Mouse (Mus musculus) B cell, adult 2 months (primary cell): ENCODE results near the gene Card19.

Source experiments
- DNase-seq, 2 experiments: peaks; one replicate each; pipeline ENCODE4 v3.0.0; 2022

The Card19 gene

DNA sequence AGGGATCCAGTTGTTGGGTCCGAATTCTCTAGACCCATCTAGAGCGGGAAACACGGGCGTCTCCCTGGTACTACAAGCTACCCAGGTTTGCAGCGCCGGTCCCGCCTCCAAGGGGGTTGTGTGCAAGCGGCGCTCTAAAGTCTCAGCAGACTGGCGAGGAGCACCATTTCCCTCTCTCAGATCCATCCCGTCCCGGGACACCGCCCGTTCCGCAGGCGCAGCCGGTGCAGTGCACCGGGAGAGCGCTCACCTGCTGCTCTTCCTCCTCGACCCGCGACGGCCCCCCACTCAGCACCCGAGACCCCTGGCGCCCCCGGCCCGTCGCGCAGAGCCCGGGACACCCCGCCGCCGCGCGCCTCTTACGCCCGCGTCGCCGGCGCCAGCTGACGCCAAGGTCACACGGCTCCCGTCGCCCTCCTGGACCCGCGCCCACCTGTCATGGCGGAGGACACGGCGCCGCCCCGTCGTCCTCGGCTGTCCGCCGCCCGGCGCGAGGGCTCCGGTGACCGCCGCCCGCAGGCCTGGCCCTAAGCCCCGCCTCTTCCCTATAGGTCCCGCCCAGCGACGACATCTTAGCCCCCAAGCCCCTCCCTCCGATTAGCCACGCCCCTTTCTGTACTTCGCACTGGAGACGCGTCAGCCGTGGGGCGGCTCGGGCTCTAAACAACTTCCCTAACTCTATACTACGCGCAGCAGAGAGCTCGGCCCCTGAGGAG, at the start of gene Card19:
Gene Card19 (minus strand): TSS at position 534 of the 716 bp plus-strand sequence.
- peak; percentile 99 for DNase-seq

DNA sequence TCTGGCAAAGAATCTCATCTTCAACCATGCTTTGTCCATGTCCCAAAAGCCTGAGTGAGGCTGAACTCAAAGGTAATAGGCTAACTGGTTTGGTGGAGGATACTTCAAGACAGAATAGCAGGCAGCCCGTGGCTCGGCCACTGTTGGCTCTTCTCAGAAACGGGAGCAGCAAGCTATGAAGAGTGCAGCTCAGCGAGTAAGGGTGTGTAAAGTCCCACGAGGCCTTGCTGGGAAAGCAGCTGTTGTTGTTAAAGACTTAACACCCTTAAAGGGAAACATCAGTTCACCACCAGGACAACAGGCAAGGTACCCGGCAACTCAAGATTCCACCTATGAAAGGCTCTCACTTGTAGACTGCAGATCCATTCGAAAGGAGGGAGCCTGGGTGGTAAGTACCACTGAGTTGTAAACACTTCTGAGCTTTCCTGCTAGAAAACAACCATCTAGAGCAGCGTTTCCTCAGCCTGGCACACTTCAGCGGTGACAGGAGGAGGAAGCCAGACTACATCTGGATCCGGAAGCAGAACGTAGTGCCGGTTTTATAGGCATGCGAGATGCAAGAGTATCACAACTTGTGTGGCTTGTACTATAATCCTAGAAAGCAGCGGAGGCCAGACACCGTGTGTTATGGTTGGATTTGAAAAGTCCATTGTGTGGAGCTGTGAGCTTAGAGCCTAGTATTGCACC, 44.3 kb upstream of the Card19 start:
- peak in 1 of 2 experiments; percentile 39 for DNase-seq

- no peak for DNase-seq
These were observed 42.0 kb upstream of the Card19 start for GRCm38 (mm10) chr13:49257819-49258313.

GRCm38 (mm10) chr13:49252746-49253145, 36.9 kb upstream of the Card19 start:
- DNase-seq, result peak; percentile 42 to 46

DNA sequence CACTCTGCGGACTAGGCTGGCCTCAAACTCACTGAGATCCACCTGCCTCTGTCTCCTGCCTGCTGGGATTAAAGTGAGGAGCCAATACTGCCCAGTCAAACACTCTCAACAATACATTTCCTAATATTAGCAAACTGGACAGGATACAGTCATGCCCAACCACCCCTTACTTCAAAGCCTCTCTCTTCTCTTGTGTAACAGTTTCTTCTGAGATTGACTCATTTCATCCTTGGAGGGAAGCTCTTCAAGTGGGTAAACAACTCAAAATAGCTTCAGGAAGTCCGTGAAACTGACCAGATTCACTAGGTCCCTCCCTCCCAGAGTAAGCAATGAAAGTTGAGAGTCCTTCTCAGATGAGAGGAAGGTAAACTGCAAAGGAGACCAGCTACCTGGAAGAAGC, 36.3 kb upstream of the Card19 start:
- peak; percentile 32 to 37 for DNase-seq

DNA sequence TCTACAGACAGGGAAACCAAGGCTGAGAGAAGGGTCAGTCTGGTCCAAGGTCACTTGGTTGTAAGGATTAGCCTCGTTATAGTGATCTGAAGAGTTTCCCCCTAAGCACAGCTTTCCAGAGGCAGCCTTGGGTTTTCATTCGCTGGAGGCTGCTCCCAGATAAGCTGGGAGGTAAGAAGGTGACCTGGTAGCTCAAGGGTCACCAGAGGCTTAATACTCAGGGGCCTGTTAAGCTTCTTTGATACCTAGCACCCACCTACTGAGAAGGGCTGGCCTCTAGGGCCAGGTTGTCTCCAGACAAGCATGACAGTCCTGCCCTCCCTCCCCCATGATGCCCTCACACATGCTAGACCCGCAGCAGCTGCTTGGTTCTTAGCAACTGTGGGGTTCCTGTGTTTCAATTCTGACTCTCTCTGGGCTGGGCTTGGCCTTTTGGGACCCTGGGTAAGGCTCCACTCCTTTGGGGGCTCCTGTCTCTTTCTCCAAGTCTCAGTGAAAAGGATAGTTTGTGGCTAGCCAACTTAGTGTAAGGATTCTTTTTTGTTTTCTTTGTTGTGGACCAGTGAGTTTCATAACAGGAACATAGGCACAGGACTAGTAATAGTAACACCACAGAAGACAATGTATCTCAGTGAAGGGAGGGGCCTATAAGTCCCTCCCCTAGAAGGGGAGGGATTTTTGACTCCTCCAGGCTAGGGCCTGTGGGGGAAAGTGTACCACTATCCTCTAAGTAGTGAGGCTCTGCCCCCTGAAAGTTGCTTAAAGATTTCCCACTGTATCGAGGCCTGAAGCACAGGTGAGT, 35.1 kb upstream of the Card19 start:
- DNase-seq, result peak; percentile 76 to 77

GRCm38 (mm10) chr13:49249634-49250033, 33.8 kb upstream of the Card19 start:
- peak in 1 of 2 experiments; percentile 39 for DNase-seq

DNA sequence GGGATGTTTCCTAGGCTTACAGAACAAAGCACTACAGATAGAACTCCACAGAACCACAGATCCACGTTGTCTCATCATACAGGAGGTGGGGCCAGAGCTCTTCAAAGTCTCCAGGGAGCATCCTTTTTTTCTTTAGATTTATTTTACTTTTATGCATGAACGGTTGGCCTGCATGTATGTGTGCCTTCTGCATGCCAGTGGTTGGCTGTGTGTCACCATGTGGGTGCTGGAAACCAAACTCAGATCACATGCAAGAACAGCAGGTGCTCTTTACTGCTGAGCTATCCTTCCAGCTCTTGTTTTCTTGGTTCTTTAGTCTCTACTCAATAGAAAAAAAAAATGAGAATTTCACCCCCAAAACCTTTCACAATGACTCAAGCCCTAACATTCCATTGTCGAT, 33.1 kb upstream of the Card19 start:
- peak; percentile 46 to 49 for DNase-seq

GRCm38 (mm10) chr13:49248467-49248862, 32.6 kb upstream of the Card19 start, which contains the start of gene Susd3:
Gene Susd3, minus strand, starts transcription at chr13:49248706.
- DNase-seq, result no peak

GRCm38 (mm10) chr13:49247740-49248466, 32.1 kb upstream of the Card19 start:
- peak; percentile 78 to 79 for DNase-seq

DNA sequence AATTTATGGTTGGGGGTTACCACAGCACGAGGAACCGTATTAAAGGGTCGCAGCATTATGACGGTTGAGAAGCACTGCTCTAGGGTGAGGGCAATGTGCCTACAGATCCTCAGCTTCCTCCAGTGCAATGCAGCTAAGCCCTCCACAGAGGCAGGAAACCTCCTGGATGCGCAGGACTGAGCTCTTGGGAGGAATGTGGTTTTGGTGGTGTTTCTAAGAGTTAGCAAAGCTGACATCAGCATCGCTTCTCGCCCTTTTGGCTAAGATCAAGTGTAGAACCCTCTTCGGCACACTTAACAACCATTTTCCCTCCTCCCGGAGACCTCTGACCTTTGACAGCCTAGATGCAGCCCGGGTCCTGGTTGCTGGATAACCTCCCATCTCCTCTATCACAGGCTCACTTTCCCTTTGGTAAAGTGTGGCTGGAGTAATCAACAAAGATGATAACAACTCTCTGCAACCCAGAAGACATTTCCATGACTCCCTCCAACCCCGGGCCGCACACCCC, 31.4 kb upstream of the Card19 start:
- no peak for DNase-seq

DNA sequence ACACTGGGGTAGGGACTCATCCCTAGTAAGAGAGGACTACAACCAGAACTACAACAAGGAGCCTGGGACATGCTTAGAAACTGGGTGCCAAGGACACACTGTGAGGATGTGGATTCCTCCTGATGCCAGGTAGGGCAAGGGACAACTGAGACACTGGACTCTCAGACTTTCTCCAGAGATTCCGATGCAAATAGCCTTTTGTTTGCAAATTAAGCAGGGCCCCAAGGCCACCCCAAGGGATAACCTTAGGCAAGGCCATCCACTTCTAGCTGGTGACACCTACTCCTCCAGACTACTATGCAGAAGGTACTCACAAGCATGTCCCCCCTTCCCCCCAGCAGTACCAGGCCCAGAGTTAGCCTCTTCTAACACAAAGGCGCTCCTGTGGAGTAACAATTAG, 30.8 kb upstream of the Card19 start:
- no peak for DNase-seq

DNA sequence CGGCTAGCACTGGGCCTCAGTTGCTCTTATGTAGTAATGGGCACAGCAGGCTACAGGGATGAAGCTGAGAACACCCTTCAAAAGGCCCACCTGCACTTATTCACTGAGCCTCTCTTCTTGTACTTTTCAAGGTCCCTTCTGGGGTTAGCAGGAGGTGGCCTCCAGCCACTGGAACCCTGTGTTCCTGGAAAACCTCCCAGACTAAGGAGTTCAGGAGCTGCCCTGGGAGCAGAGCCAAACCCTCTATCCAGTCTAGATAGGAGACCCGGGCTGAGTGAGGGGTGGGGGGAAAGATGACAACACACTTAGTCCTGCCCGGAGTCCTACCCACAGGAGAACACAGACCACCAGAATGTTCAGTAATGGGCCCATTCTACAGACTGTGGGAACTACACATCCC, 30.2 kb upstream of the Card19 start:
- DNase-seq, result no peak

DNA sequence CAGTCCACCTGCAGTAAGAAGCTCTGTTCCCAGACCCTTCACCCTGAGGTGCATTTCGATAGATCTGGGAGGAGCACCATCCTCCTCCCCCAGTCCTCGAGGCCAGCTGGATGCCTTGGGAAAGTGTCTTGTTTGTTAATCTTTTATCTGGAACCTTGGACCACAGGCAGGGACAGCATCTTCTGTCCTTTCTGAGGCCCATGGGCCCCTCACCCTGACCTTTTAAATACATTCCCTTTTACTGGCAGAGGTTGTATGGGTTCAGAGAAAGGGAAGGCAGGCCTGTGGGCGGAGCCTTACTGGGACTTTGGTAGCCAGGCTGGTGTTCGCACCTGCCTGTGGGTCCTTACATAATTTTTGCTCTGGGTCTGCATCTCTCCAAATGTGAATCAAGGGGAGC, 29.4 kb upstream of the Card19 start:
- no peak for DNase-seq

- DNase-seq, result no peak
These were observed 27.7 kb upstream of the Card19 start for GRCm38 (mm10) chr13:49243492-49243891.

GRCm38 (mm10) chr13:49242321-49243065, 26.7 kb upstream of the Card19 start:
- peak; percentile 85 to 89 for DNase-seq

DNA sequence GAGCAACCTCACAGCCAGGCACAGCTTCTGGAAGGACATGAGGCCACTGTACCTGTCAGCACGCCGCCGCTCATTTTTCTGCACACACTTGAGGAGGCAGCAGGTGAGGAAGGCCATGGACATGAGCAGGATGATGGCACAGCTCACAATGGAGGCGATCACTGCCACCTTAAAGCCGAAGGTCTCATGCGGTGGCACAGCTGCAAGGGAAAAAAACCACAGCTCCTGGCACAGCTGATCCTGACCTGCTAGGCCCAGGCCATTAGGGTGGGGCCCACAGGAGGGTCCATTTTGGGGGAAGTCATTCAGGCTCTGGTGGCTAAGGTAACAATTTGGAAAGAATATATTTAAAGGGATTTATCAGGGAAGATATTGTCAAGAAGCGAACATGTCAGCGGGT, 22.9 kb upstream of the Card19 start:
- DNase-seq, result no peak

DNA sequence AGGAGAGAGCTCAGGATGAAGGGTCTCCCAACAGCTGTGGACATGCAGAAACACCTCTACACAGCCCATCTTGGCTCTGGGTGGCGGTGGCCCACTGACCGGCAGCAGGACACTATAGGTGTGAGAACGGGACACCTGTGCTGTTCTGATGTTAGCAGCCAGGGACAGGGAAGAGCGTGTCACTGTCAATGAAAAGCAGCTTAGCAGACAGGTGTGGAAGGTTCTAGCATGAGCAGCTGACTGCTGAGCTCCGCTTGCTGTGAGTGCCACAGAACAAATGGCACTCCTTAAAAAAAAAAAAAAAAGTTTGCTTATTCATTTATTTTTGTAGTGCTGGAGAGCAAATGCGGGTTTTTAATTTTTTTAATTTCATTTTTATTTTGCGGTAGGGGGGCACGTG, 21.8 kb upstream of the Card19 start:
- DNase-seq, result no peak

GRCm38 (mm10) chr13:49234711-49235110, 18.9 kb upstream of the Card19 start:
- DNase-seq, result peak; percentile 45 to 46

GRCm38 (mm10) chr13:49233792-49234572, 18.1 kb upstream of the Card19 start:
- DNase-seq, result no peak

DNA sequence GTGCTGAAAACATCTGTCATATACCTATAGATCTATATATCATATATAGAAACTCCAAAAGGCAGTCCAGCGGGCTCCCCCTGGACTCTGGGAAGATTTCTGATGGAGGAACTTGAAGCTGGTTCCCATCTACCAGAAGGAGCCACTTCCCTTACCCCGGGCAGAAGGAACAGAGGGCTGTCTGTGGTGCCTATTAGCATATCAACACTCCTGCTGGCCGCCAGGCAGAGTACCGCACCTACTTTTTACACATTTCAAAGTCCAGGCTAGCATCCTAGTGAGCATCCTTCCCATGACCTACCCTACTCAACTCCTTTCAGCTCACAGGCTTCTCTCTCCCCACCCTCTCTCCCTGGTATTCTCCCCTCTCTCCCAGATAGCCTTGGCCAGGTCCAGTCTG, 9.8 kb upstream of the Card19 start:
- no peak for DNase-seq
